Mouse (Mus musculus) induced T-regulatory cell, adult 2 months (primary cell): ENCODE data around the gene Lbh.

Experiments used
- DNase-seq: peaks from one replicate; pipeline ENCODE4 v3.0.0-alpha.2; 2012; ENCODE audit warnings: low read depth

Gene Lbh

DNA sequence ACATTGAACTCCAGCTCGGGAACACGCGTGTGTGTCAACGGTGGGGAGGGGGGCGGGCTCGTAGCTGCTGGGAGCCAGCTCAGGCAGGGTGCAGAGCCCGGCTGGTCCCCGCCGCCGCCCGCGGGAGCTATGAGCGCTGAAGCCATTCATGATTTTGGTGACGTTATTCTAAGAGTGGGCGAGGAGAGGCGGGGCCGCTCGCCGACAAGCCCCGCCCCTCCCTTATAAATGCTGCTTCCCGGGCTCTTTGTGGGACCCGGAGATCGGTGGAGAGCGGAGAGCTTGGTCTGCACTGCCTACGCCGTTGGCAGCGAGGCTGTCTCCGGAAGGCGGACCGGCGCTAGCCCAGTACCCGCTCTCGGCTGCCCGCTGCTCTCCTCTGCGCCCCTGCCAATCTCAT is at the start of gene Lbh:
Gene Lbh, plus strand, starts transcription at position 253 of the 400 bp plus-strand sequence.
- peak; percentile 98 for DNase-seq

GRCm38 (mm10) chr17:72878979-72879378 is 39.1 kb upstream of the Lbh start:
- DNase-seq: no peak

DNA sequence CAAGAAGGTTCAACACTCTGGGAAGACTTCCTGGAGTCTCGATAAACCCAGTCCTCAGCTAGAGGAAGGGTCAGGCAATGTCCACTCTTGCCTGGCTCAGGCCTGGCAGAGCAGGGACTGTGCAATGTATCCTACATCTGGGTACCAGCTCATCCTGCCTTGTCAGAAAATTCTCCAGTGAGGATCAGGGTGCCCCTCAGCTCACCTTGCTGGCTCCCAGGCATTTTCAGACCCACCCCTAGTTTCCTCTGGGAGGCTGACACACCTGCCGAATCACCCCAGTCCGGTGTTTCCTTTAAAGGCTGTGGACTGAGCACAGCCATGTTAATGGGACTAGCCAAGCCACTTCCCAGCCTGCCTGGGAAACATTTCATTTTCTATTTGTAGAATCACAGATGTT is 37.9 kb upstream of the Lbh start:
- no peak for DNase-seq

- no peak for DNase-seq
Observed at GRCm38 (mm10) chr17:72881051-72881450, 37.1 kb upstream of the Lbh start.

GRCm38 (mm10) chr17:72881804-72882203 is 36.3 kb upstream of the Lbh start:
- no peak for DNase-seq

GRCm38 (mm10) chr17:72889556-72890397 is 28.3 kb upstream of the Lbh start:
- peak; percentile 87 for DNase-seq

GRCm38 (mm10) chr17:72890398-72890898 is 27.7 kb upstream of the Lbh start:
- DNase-seq: peak; percentile 31

DNA sequence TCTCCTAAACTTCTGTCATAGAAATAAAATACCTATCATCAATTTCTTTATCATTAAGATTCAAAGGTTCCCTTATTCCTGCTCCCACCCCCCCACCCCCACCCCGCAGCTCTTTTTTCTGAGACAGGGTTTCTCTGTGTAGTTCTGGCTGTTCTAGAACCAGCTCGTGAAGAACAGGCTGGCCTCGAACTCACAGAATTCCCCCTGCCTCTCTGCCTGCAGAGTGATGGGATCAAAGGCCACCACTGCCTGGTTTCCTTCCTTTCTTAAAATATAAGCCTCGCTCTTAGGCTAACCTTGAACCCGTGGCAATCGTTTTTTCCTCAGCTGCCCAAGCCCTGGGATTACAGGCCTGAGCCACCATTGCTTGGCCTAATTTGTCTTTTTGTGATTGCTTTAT is 26.5 kb upstream of the Lbh start:
- no peak for DNase-seq

DNA sequence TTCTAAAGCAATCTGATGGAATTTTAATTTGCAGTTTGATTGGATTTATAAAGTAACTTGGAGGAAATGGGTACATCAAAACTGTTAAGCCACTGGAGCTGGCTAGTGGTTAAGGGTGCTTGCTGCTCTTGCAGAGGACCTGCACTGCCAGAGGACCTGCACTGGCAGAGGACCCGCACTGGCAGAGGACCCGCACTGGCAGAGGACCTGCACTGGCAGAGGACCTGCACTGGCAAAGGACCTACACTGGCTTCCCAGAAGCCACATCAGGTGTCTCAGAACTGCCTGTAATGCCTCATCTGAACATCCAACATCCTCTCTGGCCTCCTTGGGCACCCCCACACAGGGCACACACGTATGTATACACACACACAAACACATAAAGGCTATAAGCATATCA is 22.6 kb upstream of the Lbh start:
- DNase-seq: no peak

DNA sequence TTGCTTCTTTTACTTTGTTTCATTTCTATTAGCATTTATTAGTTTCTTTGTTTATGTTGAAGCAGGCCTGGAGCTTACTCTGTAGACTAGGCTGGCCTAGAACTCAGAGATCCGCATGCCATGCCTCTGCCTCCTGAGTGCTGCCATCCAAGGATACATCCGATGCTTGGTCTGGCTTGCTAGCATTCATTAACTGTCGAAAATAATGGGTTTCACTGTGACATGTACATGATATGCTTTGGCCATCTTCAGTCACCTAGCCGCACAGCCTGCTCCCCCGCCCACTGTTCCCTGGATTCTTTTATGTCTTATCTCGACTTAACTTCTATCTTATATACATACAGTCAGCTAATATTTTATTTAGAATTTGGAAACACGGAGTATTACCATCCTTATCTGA is 21.0 kb upstream of the Lbh start:
- DNase-seq: no peak

DNA sequence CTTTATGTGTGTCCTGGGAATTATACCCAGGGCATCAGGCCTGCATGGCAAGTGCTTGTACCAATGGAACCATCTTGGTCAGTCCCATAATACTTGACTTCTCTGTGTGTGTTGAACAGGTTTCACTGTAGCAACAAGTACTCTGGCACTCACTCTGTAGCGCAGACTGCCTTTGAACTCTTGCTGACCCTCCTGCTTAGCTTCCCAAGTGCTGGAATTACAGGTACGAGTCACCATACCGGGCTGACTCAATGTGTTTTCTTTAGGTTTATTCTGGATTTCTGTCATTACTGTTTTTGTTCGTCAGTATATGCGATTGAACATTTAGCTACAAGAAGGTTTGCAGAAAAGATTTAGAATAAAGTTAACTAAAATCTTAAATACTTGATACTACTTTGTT is 20.1 kb upstream of the Lbh start:
- DNase-seq: no peak

DNA sequence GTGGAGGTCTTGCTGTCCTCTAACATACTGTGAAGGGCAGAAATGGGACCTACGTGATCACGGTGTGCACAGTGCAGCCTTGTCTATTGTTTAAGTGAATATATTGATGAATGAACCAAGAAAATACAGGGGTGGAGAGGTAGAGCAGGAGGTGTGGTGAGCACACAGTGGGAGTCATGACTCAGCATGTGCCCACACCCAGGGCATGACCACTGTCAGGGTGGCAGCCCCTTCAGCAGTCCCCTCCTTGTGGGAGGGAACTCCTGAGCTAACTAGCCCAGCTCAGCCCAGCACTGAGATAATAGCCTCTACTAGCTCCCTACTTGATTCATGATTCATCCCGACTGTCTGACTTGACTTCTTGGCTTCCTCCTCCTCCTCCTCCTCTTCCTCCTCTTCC is 19.3 kb upstream of the Lbh start:
- DNase-seq: no peak

- DNase-seq: no peak
Observed at GRCm38 (mm10) chr17:72901021-72901420, 17.1 kb upstream of the Lbh start.

DNA sequence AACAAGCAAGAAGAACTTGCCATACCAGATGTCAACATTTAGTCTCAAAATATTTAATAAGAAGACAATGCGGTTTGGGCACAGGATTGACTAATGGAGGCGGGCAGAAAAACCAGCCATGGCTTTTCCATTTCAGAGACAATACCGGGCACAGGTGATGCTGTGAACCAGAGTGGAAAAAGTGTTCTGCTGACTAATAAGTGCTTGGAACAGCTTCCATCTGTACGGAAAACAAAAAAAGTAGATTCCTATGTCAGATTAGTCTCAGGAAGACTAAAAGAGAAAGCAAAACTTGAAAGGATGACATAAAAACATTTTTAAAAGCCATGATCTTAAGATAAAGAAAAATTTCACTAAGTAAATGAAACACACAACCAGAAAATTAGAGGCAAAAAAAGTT is 16.4 kb upstream of the Lbh start:
- DNase-seq: peak; percentile 68

- DNase-seq: no peak
Observed at GRCm38 (mm10) chr17:72903321-72903720, 14.8 kb upstream of the Lbh start.

DNA sequence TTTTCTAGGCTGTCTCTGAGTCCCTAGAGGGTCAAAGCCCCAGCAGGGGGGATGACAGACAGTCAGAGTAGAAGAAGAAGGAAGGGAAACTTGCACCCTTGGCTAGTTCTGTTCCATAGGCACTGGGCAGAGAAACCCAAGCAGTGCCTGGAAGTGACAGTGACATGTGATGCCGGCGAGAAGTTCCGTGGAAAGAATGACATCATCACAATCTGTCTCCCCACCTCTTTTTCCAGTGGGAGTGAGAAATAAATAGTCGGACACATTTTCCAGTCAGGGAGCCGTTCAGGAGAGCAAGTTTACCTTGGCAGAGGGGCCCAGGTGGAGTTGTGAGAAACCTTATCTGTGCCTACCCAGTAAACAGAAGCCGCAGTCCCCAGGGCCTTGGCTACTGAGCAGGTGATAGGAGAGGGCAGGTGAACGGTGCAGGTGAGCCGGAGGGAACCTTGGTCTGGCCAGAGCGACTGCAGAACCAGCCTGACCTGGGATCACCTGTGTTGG is 14.1 kb upstream of the Lbh start:
- DNase-seq: no peak

GRCm38 (mm10) chr17:72904873-72905272 is 13.2 kb upstream of the Lbh start:
- no peak for DNase-seq

DNA sequence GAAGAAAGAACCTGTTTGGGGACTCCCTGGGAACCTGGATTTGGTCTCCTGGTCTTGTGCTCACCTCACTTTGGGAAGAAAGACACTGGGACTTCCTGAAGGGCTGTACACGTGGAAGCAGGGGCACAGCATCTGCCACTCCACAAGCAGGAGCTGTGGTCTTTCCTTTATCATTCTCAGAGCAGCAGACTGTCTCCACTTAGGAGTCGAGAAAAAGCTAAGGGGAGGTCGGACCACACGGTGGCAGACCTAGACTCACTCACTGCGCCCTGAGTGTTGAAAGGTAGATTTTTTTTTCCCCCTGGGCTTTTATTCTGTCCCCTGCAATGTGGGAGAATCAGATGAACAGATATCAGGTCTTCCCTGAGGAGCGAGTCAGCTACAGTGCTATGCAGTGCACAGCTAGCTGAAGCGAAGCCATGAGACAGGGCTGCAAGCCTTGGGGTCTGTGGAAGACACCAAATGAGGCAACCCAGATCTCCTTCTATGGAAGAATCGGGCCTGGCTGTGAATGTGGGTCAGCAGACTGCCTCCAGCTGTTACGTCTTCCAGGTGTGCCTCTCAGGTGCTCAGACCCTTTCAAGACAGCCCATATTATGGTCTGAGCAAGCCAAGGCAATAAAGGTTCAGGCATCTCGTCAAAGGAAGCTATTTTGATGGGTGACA is 11.7 kb upstream of the Lbh start:
- DNase-seq: no peak

DNA sequence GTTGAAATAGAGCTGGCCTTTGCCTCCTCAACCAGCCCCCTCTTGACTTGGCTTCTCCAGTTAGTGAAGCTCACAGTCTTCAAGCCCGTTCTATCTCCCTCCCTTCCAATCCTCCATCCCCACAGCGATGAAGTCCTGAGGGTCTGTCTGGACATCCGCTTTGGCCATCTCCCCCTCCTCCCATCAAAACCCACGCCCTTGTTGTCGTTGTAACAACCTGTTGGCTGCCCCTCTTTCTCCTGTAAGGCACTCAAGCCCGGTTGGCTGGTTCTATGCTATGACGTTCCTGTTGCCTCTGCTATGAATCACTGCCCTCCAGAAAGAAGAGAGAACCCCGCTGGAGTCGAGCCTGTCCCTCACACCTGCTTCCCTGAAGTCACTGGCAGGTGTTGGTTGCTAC is 10.9 kb upstream of the Lbh start:
- no peak for DNase-seq

GRCm38 (mm10) chr17:72907777-72908176 is 10.3 kb upstream of the Lbh start:
- DNase-seq: no peak

DNA sequence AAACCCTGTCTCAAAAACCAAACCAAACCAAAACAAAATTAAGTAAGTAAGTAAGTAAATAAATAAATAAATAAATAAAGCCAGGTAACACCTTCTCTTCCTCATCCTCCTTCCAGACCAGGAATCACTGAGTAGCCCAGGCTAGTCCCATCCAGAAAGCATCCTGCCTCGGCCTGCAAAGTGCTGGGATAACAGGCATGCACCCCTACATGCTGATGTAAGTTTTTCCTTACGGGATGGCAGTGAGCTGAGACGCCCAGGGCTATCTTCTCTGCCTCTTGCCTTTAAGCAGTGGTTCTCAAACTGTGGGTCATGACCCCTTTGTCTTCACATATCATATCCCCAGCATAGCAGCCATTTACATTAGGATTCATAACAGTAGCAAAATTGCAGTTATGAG is 9.5 kb upstream of the Lbh start:
- DNase-seq: no peak

DNA sequence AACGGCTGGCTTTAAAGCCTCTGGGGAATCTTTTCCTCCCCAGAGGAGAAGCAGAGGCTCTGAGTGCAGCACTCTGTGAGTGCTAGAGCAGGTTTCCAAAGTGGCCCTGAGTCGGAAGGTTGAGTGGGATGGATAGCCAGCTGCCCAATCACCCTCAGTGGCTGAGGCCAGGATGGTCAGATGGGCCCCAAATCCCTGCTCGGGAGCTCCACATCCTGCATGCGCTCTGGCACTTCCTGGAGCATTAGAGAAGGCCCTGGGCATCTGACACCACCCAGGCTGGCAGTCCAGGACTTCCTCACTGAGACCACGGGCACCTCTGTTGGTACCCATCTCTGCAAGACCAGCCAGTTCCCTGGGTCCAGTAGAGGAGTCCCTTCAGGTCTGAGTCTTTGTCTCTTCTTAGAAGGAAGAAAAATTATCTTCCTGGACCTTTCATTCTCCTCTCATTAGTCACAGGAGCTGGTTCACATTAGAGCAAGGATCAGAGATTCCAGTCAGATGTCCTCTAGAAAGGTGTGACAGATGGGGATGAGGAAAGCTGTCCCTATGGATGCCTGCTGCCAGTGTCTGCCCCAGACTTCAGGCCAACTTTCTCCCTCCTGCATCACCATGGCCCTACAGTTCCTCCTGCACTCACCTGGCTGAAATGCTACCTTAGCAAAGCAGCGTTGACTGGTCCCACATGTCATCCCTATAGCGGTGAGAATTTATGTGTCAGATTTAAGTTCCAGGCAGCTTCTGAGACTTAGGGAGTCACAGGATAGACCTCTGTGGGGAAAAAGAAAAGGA is 8.8 kb upstream of the Lbh start:
- no peak for DNase-seq
